Mouse (Mus musculus) limb, embryonic 10.5 days (tissue): ENCODE measurements around the gene Olfr568. TPM values are rescaled to one million over a fixed set of nuclear protein-coding genes. Genes with fewer than 3 reads are reported as not detected.

ENCODE experiments used
- DNase-seq: peaks from one replicate; pipeline ENCODE4 v3.0.0-alpha.2; 2017; ENCODE audit warnings: low spot score
- H3K27ac ChIP-seq: fragments of 300-500 bp; sonication (generic); 2 replicates; pipeline ENCODE4 v1.5.1; 2016; ENCODE audit warnings: mild to moderate bottlenecking
- H3K27me3 ChIP-seq: fragments of 300-500 bp; sonication (generic); 2 replicates; pipeline ENCODE4 v1.6.1; 2016; ENCODE audit warnings: low read depth, mild to moderate bottlenecking; ENCODE audit not compliant: poor library complexity, severe bottlenecking
- H3K36me3 ChIP-seq: fragments of 300-500 bp; sonication (generic); 2 replicates; pipeline ENCODE4 v1.6.1; 2016; ENCODE audit warnings: mild to moderate bottlenecking, moderate library complexity
- H3K4me1 ChIP-seq: fragments of 300-500 bp; sonication (generic); 2 replicates; pipeline ENCODE4 v1.6.1; 2016
- H3K4me3 ChIP-seq: fragments of 300-500 bp; sonication (generic); 2 replicates; pipeline ENCODE4 v1.5.1; 2016; ENCODE audit warnings: mild to moderate bottlenecking, moderate library complexity
- H3K9me3 ChIP-seq: fragments of 300-500 bp; sonication (generic); replicated peaks from 2 replicates; pipeline ENCODE4 v1.6.1; 2016; ENCODE audit warnings: mild to moderate bottlenecking
- WGBS: fragments of 180-500 bp; shearing (Covaris S2); methylation state at CpG from one replicate; pipeline ENCODE4 v1.1.7; 2016; 5-methylcytosine and 5-hydroxymethylcytosine counted together
- polyA plus RNA-seq: library from polyadenylated mRNA; unstranded; fragments of >200 nt; fragmentation: Nextera tagmentation; extraction: Ambion mirVana; gene quantifications from 2 replicates; pipeline ENCODE4 v1.2.1, GENCODE M21; 2016

Olfr568 gene
- not detected in 2 replicates for polyA plus RNA-seq

GRCm38 (mm10) chr7:102876822-102877221, at the start of gene Olfr568:
Gene Olfr568 (plus strand): TSS chr7:102877122.
- no peaks in the 10 kb centered on the region for H3K36me3 ChIP-seq
- no peak within 1 kb of the TSS for H3K27ac ChIP-seq
- no peak for DNase-seq
- no peaks in the 10 kb centered on the region for H3K27me3 ChIP-seq
- no peak within 1 kb of the TSS for H3K4me3 ChIP-seq
- no peaks in the 10 kb centered on the region for H3K9me3 ChIP-seq
- H3K4me1 ChIP-seq, result no peaks in the 10 kb centered on the region

DNA sequence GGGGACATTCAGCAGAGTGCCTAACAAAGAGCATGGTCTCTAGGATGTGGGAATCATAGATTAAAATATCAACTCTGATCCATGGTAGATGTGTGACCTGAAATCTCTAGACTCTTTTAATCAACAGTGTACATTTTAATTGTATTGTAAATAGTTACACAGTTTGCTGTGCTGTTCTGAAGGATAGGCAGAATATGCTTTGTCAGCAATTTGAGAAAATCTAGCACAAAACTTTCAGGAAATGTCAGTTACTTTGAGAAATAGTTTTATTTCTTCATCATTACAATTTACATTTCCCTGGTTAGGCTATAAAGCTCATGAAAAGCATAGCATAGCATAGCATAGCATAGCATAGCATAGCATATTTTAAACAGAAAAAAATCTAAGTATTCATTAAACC, 21.1 kb upstream of the Olfr568 start:
- Histone ChIP-seq H3K27ac (no peak overlapping the region), H3K4me1 (no peaks in the 10 kb centered on the region), H3K27me3 (no peaks in the 10 kb centered on the region), H3K36me3 (no peaks in the 10 kb centered on the region), H3K9me3 (no peaks in the 10 kb centered on the region), H3K4me3 (no peak overlapping the region)
- no peak for DNase-seq

DNA sequence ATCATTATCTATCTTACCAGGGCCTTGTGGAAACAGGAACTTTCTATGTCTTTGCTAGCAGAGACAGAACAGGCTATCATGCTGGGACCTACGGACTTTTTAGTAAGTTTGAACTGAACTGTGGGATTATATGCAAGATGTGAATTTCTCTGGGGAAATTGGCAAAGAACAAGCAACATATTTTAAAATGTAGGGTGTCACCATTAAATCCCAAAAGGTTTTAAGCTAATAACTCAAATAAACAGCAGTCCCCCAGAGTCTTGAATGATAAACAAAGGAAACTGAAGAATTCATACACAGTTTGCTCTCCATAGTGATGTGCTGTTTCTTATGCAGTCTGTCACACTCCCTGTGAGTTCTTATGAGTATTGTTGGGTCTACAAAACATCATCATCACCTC, 18.3 kb upstream of the Olfr568 start, which contains the start of gene Olfr566:
TSS of gene Olfr566 (minus strand) at position 101 of the 400 bp plus-strand sequence.
- Histone ChIP-seq H3K27ac (no peak within 1 kb of the TSS), H3K4me1 (no peaks in the 10 kb centered on the region), H3K9me3 (no peaks in the 10 kb centered on the region), H3K27me3 (no peaks in the 10 kb centered on the region), H3K36me3 (no peaks in the 10 kb centered on the region), H3K4me3 (no peak within 1 kb of the TSS)
- DNase-seq, result no peak
- WGBS, result 92% methylated on average over 1 of the region's 1 CpGs

DNA sequence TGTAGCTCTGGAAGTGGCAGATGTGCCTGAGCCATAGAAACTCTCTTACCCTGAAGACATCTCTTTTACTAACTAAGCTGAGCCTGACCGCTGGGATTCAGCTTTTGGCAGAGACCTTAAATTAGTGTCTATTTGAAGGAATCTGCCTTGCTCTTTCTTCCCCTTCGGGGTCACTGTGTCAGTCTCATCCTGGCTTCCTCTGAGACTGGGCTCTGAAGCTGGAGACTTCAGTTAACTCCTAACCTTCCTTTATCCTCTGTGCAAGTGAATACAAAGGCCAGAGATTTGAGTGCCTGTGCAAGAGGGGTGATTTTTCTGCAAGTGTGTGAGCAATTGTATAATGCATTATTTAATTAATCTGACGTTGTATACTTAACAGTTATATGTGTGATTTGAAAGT, 13.9 kb downstream of the Olfr568 start, which contains the start of gene Olfr569:
TSS of gene Olfr569 (minus strand) at position 101 of the 400 bp plus-strand sequence.
- Histone ChIP-seq H3K27ac (no peak within 1 kb of the TSS), H3K36me3 (no peaks in the 10 kb centered on the region), H3K9me3 (no peaks in the 10 kb centered on the region), H3K4me3 (no peak within 1 kb of the TSS), H3K4me1 (no peaks in the 10 kb centered on the region), H3K27me3 (no peaks in the 10 kb centered on the region)
- DNase-seq, result no peak
- 69% methylated on average over 3 of the region's 3 CpGs for WGBS

DNA sequence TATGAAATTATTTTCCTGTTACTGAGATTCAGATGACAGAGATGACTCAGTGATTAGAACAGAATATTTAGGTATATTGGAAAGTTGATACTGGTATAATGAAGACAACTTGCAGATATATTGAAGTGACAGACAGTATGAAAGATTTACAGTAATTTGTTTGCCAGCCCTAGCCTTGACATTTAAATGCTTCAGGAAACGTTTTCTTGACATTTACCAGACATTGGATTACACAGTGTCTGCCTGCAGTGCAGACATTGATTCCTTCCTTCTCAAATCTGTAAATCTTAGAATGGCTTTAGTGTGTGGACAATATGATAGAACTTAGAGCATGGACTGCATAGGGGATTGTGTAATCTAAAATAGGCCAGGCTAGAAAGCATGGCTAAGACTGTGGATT, 38.3 kb downstream of the Olfr568 start:
- WGBS, result 37% methylated on average over 1 of the region's 1 CpGs
- Histone ChIP-seq H3K4me3 (no peak overlapping the region), H3K4me1 (0 out of 2 replicates have a peak, but pooled peaks cover 4% of the 10 kb centered on the region), H3K27ac (no peak overlapping the region), H3K9me3 (no peaks in the 10 kb centered on the region), H3K27me3 (no peaks in the 10 kb centered on the region), H3K36me3 (no peaks in the 10 kb centered on the region)
- no peak for DNase-seq

DNA sequence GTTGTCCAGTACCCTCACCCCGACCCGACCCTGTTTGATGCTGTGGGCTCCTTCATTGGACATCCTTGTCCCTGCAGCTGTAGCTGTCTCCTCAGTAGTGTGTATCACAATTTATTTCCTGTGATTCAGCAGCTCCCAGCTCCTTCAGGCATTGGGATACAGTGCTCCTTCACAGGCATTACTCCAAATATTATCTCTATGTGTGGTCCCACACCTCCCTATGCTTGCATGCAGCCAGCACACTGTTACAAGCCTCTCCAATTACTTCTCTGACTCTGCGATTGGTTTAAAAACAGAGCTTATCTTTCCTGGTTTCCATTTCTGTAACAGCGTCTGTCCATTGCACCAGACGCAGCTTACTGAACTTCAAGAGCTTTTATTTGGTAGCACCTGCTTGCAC, 39.5 kb downstream of the Olfr568 start:
- H3K36me3 ChIP-seq, result no peaks in the 10 kb centered on the region
- 0 out of 2 replicates have a peak, but pooled peaks cover 4% of the 10 kb centered on the region for H3K4me1 ChIP-seq
- no peak overlapping the region for H3K4me3 ChIP-seq
- no peaks in the 10 kb centered on the region for H3K27me3 ChIP-seq
- H3K27ac ChIP-seq, result no peak overlapping the region
- WGBS, result 78% methylated on average over 5 of the region's 5 CpGs
- H3K9me3 ChIP-seq, result no peaks in the 10 kb centered on the region
- no peak for DNase-seq

GRCm38 (mm10) chr7:102917032-102917875, 40.3 kb downstream of the Olfr568 start, which contains the start of gene Olfr571:
Gene Olfr571 (minus strand): TSS chr7:102917536.
- Histone ChIP-seq H3K4me1 (0 out of 2 replicates have a peak, but pooled peaks cover 4% of the 10 kb centered on the region), H3K4me3 (no peak within 1 kb of the TSS), H3K27me3 (no peaks in the 10 kb centered on the region), H3K36me3 (no peaks in the 10 kb centered on the region), H3K9me3 (no peaks in the 10 kb centered on the region), H3K27ac (no peak within 1 kb of the TSS)
- 60% methylated on average over 4 of the region's 4 CpGs for WGBS
- DNase-seq, result no peak

GRCm38 (mm10) chr7:102919632-102920031, 42.7 kb downstream of the Olfr568 start:
- Histone ChIP-seq H3K27ac (no peak overlapping the region), H3K4me3 (no peak overlapping the region), H3K36me3 (no peaks in the 10 kb centered on the region), H3K27me3 (no peaks in the 10 kb centered on the region), H3K4me1 (0 out of 2 replicates have a peak, but pooled peaks cover 4% of the 10 kb centered on the region), H3K9me3 (no peaks in the 10 kb centered on the region)
- no peak for DNase-seq
- WGBS, result 17% methylated on average over 1 of the region's 1 CpGs

DNA sequence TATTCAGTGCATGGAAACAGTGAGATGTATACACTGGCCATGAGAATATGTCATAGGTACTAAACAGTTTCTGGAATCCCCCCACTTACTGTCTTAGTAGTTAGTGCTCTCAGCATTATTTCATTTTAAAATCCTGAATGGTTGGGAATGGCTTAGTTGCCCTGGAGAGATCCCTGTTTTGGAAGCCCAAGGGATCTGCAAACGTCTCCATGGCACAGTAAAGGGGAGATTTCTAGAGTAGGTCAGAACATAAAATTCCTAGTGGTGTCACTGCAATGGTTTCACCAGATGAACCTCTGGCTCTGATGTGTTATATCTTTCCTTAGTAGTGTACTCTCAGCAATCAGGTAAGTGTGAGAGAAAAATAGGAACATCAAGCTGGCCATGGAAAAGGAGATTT, 47.2 kb downstream of the Olfr568 start, which contains the start of gene Olfr572:
TSS of gene Olfr572 (plus strand) at position 301 of the 400 bp plus-strand sequence.
- Histone ChIP-seq H3K27ac (no peak within 1 kb of the TSS), H3K9me3 (no peaks in the 10 kb centered on the region), H3K4me1 (no peaks in the 10 kb centered on the region), H3K4me3 (no peak within 1 kb of the TSS), H3K36me3 (no peaks in the 10 kb centered on the region), H3K27me3 (no peaks in the 10 kb centered on the region)
- no peak for DNase-seq
- 65% methylated on average over 1 of the region's 1 CpGs for WGBS

GRCm38 (mm10) chr7:102927105-102927504, 50.2 kb downstream of the Olfr568 start:
- no peaks in the 10 kb centered on the region for H3K27me3 ChIP-seq
- H3K4me3 ChIP-seq, result no peak overlapping the region
- H3K4me1 ChIP-seq, result no peaks in the 10 kb centered on the region
- no peak overlapping the region for H3K27ac ChIP-seq
- DNase-seq, result no peak
- no peaks in the 10 kb centered on the region for H3K9me3 ChIP-seq
- no peaks in the 10 kb centered on the region for H3K36me3 ChIP-seq
- WGBS, result 79% methylated on average over 3 of the region's 3 CpGs

Other genes starting within 250 kb of the Olfr568 start
- gene Olfr554, start 238.7 kb upstream of the Olfr568 start, polyA plus RNA-seq, result not detected in 2 replicates
- gene Olfr555, start 218.3 kb upstream of the Olfr568 start, polyA plus RNA-seq, result not detected in 2 replicates
- not detected in 2 replicates for gene Olfr556, start 212.2 kb upstream of the Olfr568 start, polyA plus RNA-seq
- 7.8 and 13.0 TPM in 2 replicates for gene Trim68, start 189.8 kb upstream of the Olfr568 start, polyA plus RNA-seq
- gene Olfr557, start 181.2 kb upstream of the Olfr568 start, polyA plus RNA-seq, result not detected in 2 replicates
- gene Olfr558, start 174.9 kb upstream of the Olfr568 start, polyA plus RNA-seq, result not detected in 2 replicates
- gene Olfr33, start 158.1 kb upstream of the Olfr568 start, polyA plus RNA-seq, result not detected in 2 replicates
- gene Olfr559, start 149.6 kb upstream of the Olfr568 start, polyA plus RNA-seq, result not detected in 2 replicates
- not detected in 2 replicates for gene Olfr560, start 117.8 kb upstream of the Olfr568 start, polyA plus RNA-seq
- gene Olfr78, start 117.7 kb upstream of the Olfr568 start, polyA plus RNA-seq, result not detected in 2 replicates
- not detected in 2 replicates for gene Olfr561, start 105.9 kb upstream of the Olfr568 start, polyA plus RNA-seq
- gene Olfr564, start 73.6 kb upstream of the Olfr568 start, polyA plus RNA-seq, result not detected in 2 replicates
- not detected in 2 replicates for gene Olfr566, start 18.4 kb upstream of the Olfr568 start, polyA plus RNA-seq
- gene Olfr569, start 13.8 kb downstream of the Olfr568 start, polyA plus RNA-seq, result not detected in 2 replicates
- not detected in 2 replicates for gene Olfr570, start 17.5 kb downstream of the Olfr568 start, polyA plus RNA-seq
- gene Olfr571, start 40.4 kb downstream of the Olfr568 start, polyA plus RNA-seq, result not detected in 2 replicates
- gene Olfr572, start 47.3 kb downstream of the Olfr568 start, polyA plus RNA-seq, result not detected in 2 replicates
- not detected in 2 replicates for gene Olfr573-ps1, start 65.5 kb downstream of the Olfr568 start, polyA plus RNA-seq
- not detected in 2 replicates for gene Olfr574, start 71.3 kb downstream of the Olfr568 start, polyA plus RNA-seq
- gene Olfr575, start 81.7 kb downstream of the Olfr568 start, polyA plus RNA-seq, result not detected in 2 replicates
- gene Olfr576, start 85.5 kb downstream of the Olfr568 start, polyA plus RNA-seq, result not detected in 2 replicates
- not detected in 2 replicates for gene Olfr577, start 98.8 kb downstream of the Olfr568 start, polyA plus RNA-seq
- gene Olfr578, start 112.2 kb downstream of the Olfr568 start, polyA plus RNA-seq, result not detected in 2 replicates
- not detected in 2 replicates for gene Olfr582, start 160.9 kb downstream of the Olfr568 start, polyA plus RNA-seq
- not detected in 2 replicates for gene Olfr583, start 174.2 kb downstream of the Olfr568 start, polyA plus RNA-seq
- gene Olfr584, start 204.8 kb downstream of the Olfr568 start, polyA plus RNA-seq, result not detected in 2 replicates
- gene Olfr585, start 220.6 kb downstream of the Olfr568 start, polyA plus RNA-seq, result not detected in 2 replicates
- not detected in 2 replicates for gene Olfr586, start 248.5 kb downstream of the Olfr568 start, polyA plus RNA-seq